ENCODE assay signal across 20 mouse cellular contexts in genomic region chr9:25744162-25744561, GRCm38 (mm10).
A peak's percentile ranks its signal among the peaks of the same experiment; 100 is the strongest.
DNase-seq lines count a peak whose midpoint lies in the region; ATAC-seq and TF ChIP-seq lines count a peak whose summit lies in the region.
"Had no signal": no experiment of that assay in that cellular context is flagged by ENCODE, and none has a peak within 500 bp of the region (broad histone marks: within the 10 kb centered on the region; RNA-seq: fewer than 3 reads in every experiment).

No protein-coding gene starts in this region.

- H3K27ac ChIP-seq in kidney, postnatal 0 days = no peak overlapping the region
- no peak overlapping the region for H3K27ac ChIP-seq in kidney, embryonic 15.5 days
- H3K27ac ChIP-seq in midbrain, postnatal 0 days (ENCODE audit: low read depth, low read length) = no peak overlapping the region
- H3K27ac ChIP-seq in midbrain, embryonic 14.5 days (replicated peaks; ENCODE audit: low read depth, low read length) = no peak overlapping the region
- no peak overlapping the region for H3K27ac ChIP-seq in MEL (ENCODE audit: control insufficient read depth, low read depth, low read length)
- H3K27ac ChIP-seq: forebrain, embryonic 12.5 days; hindbrain, embryonic 15.5 days; midbrain, embryonic 13.5 days had no signal

- no peak for TF ChIP-seq POLR2A in MEL (IDR thresholded peaks at IDR 0.05; ENCODE audit: control insufficient read depth in 1 of 2, insufficient read depth in 1 of 2, low read depth in 1 of 2, low read length in 2 of 2, poor library complexity in 1 of 2)

- ATAC-seq in kidney, postnatal 0 days (replicated peaks; ENCODE audit: low FRiP score, low read depth) = no peak
- ATAC-seq in kidney, embryonic 15.5 days (replicated peaks; ENCODE audit: low FRiP score) = no peak
- ATAC-seq in midbrain, postnatal 0 days (ENCODE audit: low FRiP score) = no peak
- ATAC-seq in midbrain, embryonic 14.5 days (ENCODE audit: low FRiP score, low TSS enrichment) = no peak
- ATAC-seq: midbrain, embryonic 13.5 days had no signal

- no peak overlapping the region for H3K4me2 ChIP-seq in kidney, postnatal 0 days (ENCODE audit: low read length)
- no peak overlapping the region for H3K4me2 ChIP-seq in kidney, embryonic 15.5 days
- H3K4me2 ChIP-seq in midbrain, postnatal 0 days (ENCODE audit: low read depth, low read length, poor library complexity, severe bottlenecking) = no peak overlapping the region
- no peak overlapping the region for H3K4me2 ChIP-seq in midbrain, embryonic 14.5 days (ENCODE audit: low read length)
- H3K4me2 ChIP-seq: forebrain, embryonic 12.5 days; heart, embryonic 12.5 days; hindbrain, embryonic 15.5 days; midbrain, embryonic 13.5 days had no signal

- no peak overlapping the region for H3K9ac ChIP-seq in kidney, postnatal 0 days (ENCODE audit: low read depth, low read length)
- H3K9ac ChIP-seq in kidney, embryonic 15.5 days = no peak overlapping the region
- no peak overlapping the region for H3K9ac ChIP-seq in midbrain, postnatal 0 days (replicated peaks; ENCODE audit: low read length, poor library complexity, severe bottlenecking)
- H3K9ac ChIP-seq in midbrain, embryonic 14.5 days (replicated peaks; ENCODE audit: low read length) = no peak overlapping the region
- no peak overlapping the region for H3K9ac ChIP-seq in MEL (ENCODE audit: control insufficient read depth, low read depth, low read length, poor library complexity, severe bottlenecking)
- H3K9ac ChIP-seq: forebrain, embryonic 12.5 days; heart, embryonic 12.5 days; hindbrain, embryonic 15.5 days; midbrain, embryonic 13.5 days had no signal

- no peak for TF ChIP-seq EP300 in MEL (IDR thresholded peaks at IDR 0.05; ENCODE audit: low read depth in 1 of 2, low read length in 2 of 2)

- whole genome bisulfite sequencing in kidney, postnatal 0 days = 63% methylated on average over 6 of the region's 6 CpGs
- WGBS in kidney, embryonic 15.5 days = 67% methylated on average over 6 of the region's 6 CpGs
- WGBS in midbrain, postnatal 0 days = 72% methylated on average over 6 of the region's 6 CpGs
- 65% methylated on average over 6 of the region's 6 CpGs for WGBS in midbrain, embryonic 14.5 days

- no peaks in the 10 kb centered on the region for H3K27me3 ChIP-seq in kidney, postnatal 0 days (ENCODE audit: insufficient read depth, low read length)
- H3K27me3 ChIP-seq in kidney, embryonic 15.5 days = no peaks in the 10 kb centered on the region
- H3K27me3 ChIP-seq in midbrain, postnatal 0 days (ENCODE audit: insufficient read depth, low read length) = no peaks in the 10 kb centered on the region
- no peaks in the 10 kb centered on the region for H3K27me3 ChIP-seq in midbrain, embryonic 14.5 days (ENCODE audit: control insufficient read depth, insufficient read depth, low read length)
- no peaks in the 10 kb centered on the region for H3K27me3 ChIP-seq in MEL (ENCODE audit: control insufficient read depth in 1 of 2, insufficient read depth in 2 of 2, low read length in 2 of 2)
- H3K27me3 ChIP-seq: forebrain, embryonic 12.5 days; heart, embryonic 12.5 days; hindbrain, embryonic 15.5 days; midbrain, embryonic 13.5 days had no signal

- H3K9me3 ChIP-seq in kidney, postnatal 0 days (replicated peaks; ENCODE audit: low read length) = no peaks in the 10 kb centered on the region
- no peaks in the 10 kb centered on the region for H3K9me3 ChIP-seq in kidney, embryonic 15.5 days (replicated peaks)
- no peaks in the 10 kb centered on the region for H3K9me3 ChIP-seq in midbrain, postnatal 0 days (ENCODE audit: low read length)
- no peaks in the 10 kb centered on the region for H3K9me3 ChIP-seq in midbrain, embryonic 14.5 days (ENCODE audit: control insufficient read depth, low read length)
- H3K9me3 ChIP-seq in MEL (replicated peaks; ENCODE audit: insufficient read depth, low read length) = no peaks in the 10 kb centered on the region
- H3K9me3 ChIP-seq: forebrain, embryonic 12.5 days; heart, embryonic 12.5 days; hindbrain, embryonic 15.5 days; midbrain, embryonic 13.5 days had no signal

- no peaks in the 10 kb centered on the region for H3K79me2 ChIP-seq in MEL (ENCODE audit: control insufficient read depth, insufficient read depth, low read length, poor library complexity)

- peak; percentile 7 for TF ChIP-seq RAD21 in MEL (IDR thresholded peaks at IDR 0.05; ENCODE audit: low read depth, low read length)

- peak; percentile 23; the same call in 1 of the 2 replicates for TF ChIP-seq CTCF in kidney, postnatal 0 days (IDR thresholded peaks at IDR 0.05; ENCODE audit: low read depth)
- TF ChIP-seq CTCF in midbrain, postnatal 0 days (IDR thresholded peaks at IDR 0.05) = peak; percentile 28
- peak in 1 of 3 experiments; percentile 6; a peak in 1 of 6 replicates for TF ChIP-seq CTCF in MEL (IDR thresholded peaks at IDR 0.05 in 2 of 3, conservative IDR thresholded peaks at IDR 0.05 in 1 of 3; ENCODE audit: control insufficient read depth in 1 of 3, insufficient read depth in 1 of 3, low read depth in 2 of 3, low read length in 3 of 3, poor library complexity in 1 of 3, severe bottlenecking in 1 of 3)

- DNase-seq in kidney, postnatal 0 days (ENCODE audit: low spot score) = no peak
- DNase-seq in midbrain, postnatal 0 days (ENCODE audit: low spot score) = no peak
- DNase-seq in midbrain, embryonic 14.5 days = no peak
- DNase-seq in MEL (ENCODE audit: low read depth, low spot score) = peak; percentile 2
- no peak for DNase-seq in adrenal gland, adult 8-10 months
- no peak for DNase-seq in urinary bladder, postnatal 14 days (ENCODE audit: low spot score)
- DNase-seq: adrenal gland, postnatal 14 days; cerebellum, adult 9-11 months; kidney, adult 18-20 months; kidney, postnatal 4 days; layer of hippocampus, postnatal 36 days; lung, adult 18-20 months; retina, postnatal 1 day; right cerebral cortex, postnatal 4 days; thymus, postnatal 36 days had no signal

- H3K4me3 ChIP-seq in kidney, postnatal 0 days (replicated peaks; ENCODE audit: low read depth, low read length) = no peak overlapping the region
- H3K4me3 ChIP-seq in kidney, embryonic 15.5 days (replicated peaks) = no peak overlapping the region
- no peak overlapping the region for H3K4me3 ChIP-seq in midbrain, postnatal 0 days (ENCODE audit: low read depth, low read length)
- H3K4me3 ChIP-seq in midbrain, embryonic 14.5 days (replicated peaks; ENCODE audit: low read depth, low read length) = no peak overlapping the region
- no peak overlapping the region for H3K4me3 ChIP-seq in MEL (ENCODE audit: control insufficient read depth in 1 of 2, insufficient read depth in 1 of 2, low read depth in 2 of 2, low read length in 2 of 2)
- H3K4me3 ChIP-seq: forebrain, embryonic 12.5 days; heart, embryonic 12.5 days; hindbrain, embryonic 15.5 days; midbrain, embryonic 13.5 days had no signal

- H3K36me3 ChIP-seq in kidney, postnatal 0 days (ENCODE audit: insufficient read depth, low read length) = no peaks in the 10 kb centered on the region
- H3K36me3 ChIP-seq in kidney, embryonic 15.5 days = no peaks in the 10 kb centered on the region
- H3K36me3 ChIP-seq in midbrain, postnatal 0 days (ENCODE audit: insufficient read depth, low read length) = no peaks in the 10 kb centered on the region
- no peaks in the 10 kb centered on the region for H3K36me3 ChIP-seq in midbrain, embryonic 14.5 days (ENCODE audit: control insufficient read depth, insufficient read depth, low read length)
- no peaks in the 10 kb centered on the region for H3K36me3 ChIP-seq in MEL (ENCODE audit: control insufficient read depth in 1 of 2, insufficient read depth in 2 of 2, low read length in 2 of 2)
- H3K36me3 ChIP-seq: forebrain, embryonic 12.5 days; heart, embryonic 12.5 days; hindbrain, embryonic 15.5 days; midbrain, embryonic 13.5 days had no signal

- H3K4me1 ChIP-seq in kidney, postnatal 0 days (replicated peaks; ENCODE audit: insufficient read depth, low read length) = no peaks in the 10 kb centered on the region
- H3K4me1 ChIP-seq in kidney, embryonic 15.5 days = no peaks in the 10 kb centered on the region
- H3K4me1 ChIP-seq in midbrain, postnatal 0 days (ENCODE audit: insufficient read depth, low read length) = no peaks in the 10 kb centered on the region
- H3K4me1 ChIP-seq in midbrain, embryonic 14.5 days (ENCODE audit: control insufficient read depth, insufficient read depth, low read length) = no peaks in the 10 kb centered on the region
- H3K4me1 ChIP-seq in MEL (ENCODE audit: control insufficient read depth in 1 of 2, insufficient read depth in 2 of 2, low read length in 2 of 2) = no peaks in the 10 kb centered on the region
- H3K4me1 ChIP-seq: forebrain, embryonic 12.5 days; heart, embryonic 12.5 days; hindbrain, embryonic 15.5 days; midbrain, embryonic 13.5 days had no signal

TF ChIP-seq in MEL, 35 proteins besides CTCF, POLR2A, EP300 and RAD21:
- TF ChIP-seq NELFE (IDR thresholded peaks at IDR 0.05; ENCODE audit: low read depth, low read length) = no peak
